Mouse (Mus musculus) heart, postnatal 0 days (tissue): ENCODE results near the gene Qtrt1.

ENCODE experiments used
- CTCF ChIP-seq: IDR thresholded peaks from 2 replicates; pipeline ENCODE4 v1.5.1; 2016; ENCODE audit warnings: antibody characterized with exemption, control low read depth, low read depth
- EP300 ChIP-seq: IDR thresholded peaks from 2 replicates; pipeline ENCODE4 v1.6.1; 2016; ENCODE audit warnings: antibody characterized with exemption, low read depth

DNA sequence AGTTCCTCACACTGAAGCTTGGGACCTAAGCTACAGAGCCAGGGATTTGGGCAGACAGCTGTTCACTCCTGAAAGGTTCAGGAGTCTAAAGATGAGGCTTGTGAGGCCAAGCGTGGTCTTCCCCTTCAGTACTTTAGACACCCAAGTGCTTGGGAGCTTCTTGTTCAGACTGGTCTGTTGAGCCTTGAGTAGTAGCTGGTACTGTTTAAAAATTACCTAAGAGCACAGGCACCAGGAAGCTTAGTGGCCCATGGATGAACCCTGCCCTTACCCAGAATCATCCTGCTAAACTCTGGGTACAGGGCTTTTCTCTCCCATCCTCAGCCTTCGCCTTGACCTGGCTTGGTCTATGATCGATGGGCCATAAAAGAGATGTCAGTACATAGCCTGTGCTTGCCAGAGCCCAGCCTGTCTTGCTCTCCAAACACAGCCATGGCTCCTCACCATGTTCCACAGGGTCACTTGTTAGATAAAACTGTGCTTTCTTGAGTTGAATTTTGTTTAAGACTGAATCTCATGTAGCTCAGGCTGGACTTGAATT is 48.8 kb downstream of the Qtrt1 start:
- TF ChIP-seq CTCF = no peak
- no peak for TF ChIP-seq EP300
